Mouse (Mus musculus) embryonic facial prominence, embryonic 15.5 days (tissue): ENCODE measurements around the gene Ube2g1. TPM values are rescaled to one million over a fixed set of nuclear protein-coding genes. Genes with fewer than 3 reads are reported as not detected.
"Not testable (repeated sequence)": the region's sequence is repeated elsewhere in the genome, so short reads cannot be mapped to it uniquely, and the experiment has no call there.

ENCODE experiments used
- ATAC-seq: fragments of 200-750 bp; cut with Nextera tagmentation; 2 replicates; pipeline ENCODE4 v1.8.0; 2017; ENCODE audit warnings: low read depth, moderate TSS enrichment; ENCODE audit not compliant: insufficient number of reproducible peaks, low FRiP score, low TSS enrichment
- H3K27ac ChIP-seq: fragments of 300-500 bp; sonication (generic); replicated peaks from 2 replicates; pipeline ENCODE4 v1.5.1; 2015; ENCODE audit warnings: mild to moderate bottlenecking, inconsistent platforms
- H3K27me3 ChIP-seq: fragments of 300-500 bp; sonication (generic); 2 replicates; pipeline ENCODE4 v1.6.1; 2015; ENCODE audit warnings: inconsistent platforms
- H3K36me3 ChIP-seq: fragments of 300-500 bp; sonication (generic); 2 replicates; pipeline ENCODE4 v1.6.1; 2015; ENCODE audit warnings: mild to moderate bottlenecking, inconsistent platforms
- H3K4me1 ChIP-seq: fragments of 300-500 bp; sonication (generic); 2 replicates; pipeline ENCODE4 v1.6.1; 2015; ENCODE audit warnings: inconsistent platforms
- H3K4me2 ChIP-seq: fragments of 300-500 bp; sonication (generic); replicated peaks from 2 replicates; pipeline ENCODE4 v1.6.1; 2015; ENCODE audit warnings: mild to moderate bottlenecking, inconsistent platforms
- H3K4me3 ChIP-seq: fragments of 300-500 bp; sonication (generic); replicated peaks from 2 replicates; pipeline ENCODE4 v1.5.1; 2015; ENCODE audit warnings: mild to moderate bottlenecking, inconsistent platforms
- H3K9ac ChIP-seq: fragments of 300-500 bp; sonication (generic); 2 replicates; pipeline ENCODE4 v1.6.1; 2015; ENCODE audit warnings: inconsistent platforms
- H3K9me3 ChIP-seq: fragments of 300-500 bp; sonication (generic); replicated peaks from 2 replicates; pipeline ENCODE4 v1.6.1; 2016; ENCODE audit warnings: inconsistent platforms
- WGBS: fragments of 180-500 bp; shearing (Covaris S2); methylation state at CpG from one replicate; pipeline ENCODE4 v1.1.7; 2015; 5-methylcytosine and 5-hydroxymethylcytosine counted together
- polyA plus RNA-seq: library from polyadenylated mRNA; unstranded; fragments of >200 nt; fragmentation: Nextera tagmentation; extraction: Ambion mirVana; gene quantifications from 2 replicates; pipeline ENCODE4 v1.2.1, GENCODE M21; 2015

Gene Ube2g1
- polyA plus RNA-seq, 1 experiment from 2014 or later = 64.3 TPM

GRCm38 (mm10) chr11:72696368-72696971 is 89.4 kb downstream of the Ube2g1 start:
- no peaks in the 10 kb centered on the region for H3K36me3 ChIP-seq
- peaks cover 9% of the 10 kb centered on the region; the same call in 1 of the 2 replicates for H3K4me1 ChIP-seq
- H3K27me3 ChIP-seq = no peaks in the 10 kb centered on the region
- H3K4me3 ChIP-seq = no peak overlapping the region
- 91% methylated on average over 2 of the region's 2 CpGs for WGBS
- H3K4me2 ChIP-seq = no peak overlapping the region
- ATAC-seq = no peak
- no peak overlapping the region for H3K27ac ChIP-seq
- no peak overlapping the region for H3K9ac ChIP-seq
- no peaks in the 10 kb centered on the region for H3K9me3 ChIP-seq

GRCm38 (mm10) chr11:72697323-72697722 is 90.2 kb downstream of the Ube2g1 start:
- H3K4me1 ChIP-seq = 0 out of 2 replicates have a peak, but pooled peaks cover under 1% of the 10 kb centered on the region
- no peaks in the 10 kb centered on the region for H3K36me3 ChIP-seq
- no peaks in the 10 kb centered on the region for H3K9me3 ChIP-seq
- H3K4me3 ChIP-seq = no peak overlapping the region
- no peaks in the 10 kb centered on the region for H3K27me3 ChIP-seq
- no peak overlapping the region for H3K27ac ChIP-seq
- H3K4me2 ChIP-seq = no peak overlapping the region
- no peak for ATAC-seq
- H3K9ac ChIP-seq = no peak overlapping the region

GRCm38 (mm10) chr11:72705111-72705510 is 98.0 kb downstream of the Ube2g1 start:
- 82% methylated on average over 2 of the region's 2 CpGs for WGBS
- H3K9me3 ChIP-seq, H3K36me3 ChIP-seq, H3K4me2 ChIP-seq, ATAC-seq, H3K4me1 ChIP-seq, H3K27me3 ChIP-seq, H3K9ac ChIP-seq, H3K4me3 ChIP-seq, H3K27ac ChIP-seq: not testable (repeated sequence)

DNA sequence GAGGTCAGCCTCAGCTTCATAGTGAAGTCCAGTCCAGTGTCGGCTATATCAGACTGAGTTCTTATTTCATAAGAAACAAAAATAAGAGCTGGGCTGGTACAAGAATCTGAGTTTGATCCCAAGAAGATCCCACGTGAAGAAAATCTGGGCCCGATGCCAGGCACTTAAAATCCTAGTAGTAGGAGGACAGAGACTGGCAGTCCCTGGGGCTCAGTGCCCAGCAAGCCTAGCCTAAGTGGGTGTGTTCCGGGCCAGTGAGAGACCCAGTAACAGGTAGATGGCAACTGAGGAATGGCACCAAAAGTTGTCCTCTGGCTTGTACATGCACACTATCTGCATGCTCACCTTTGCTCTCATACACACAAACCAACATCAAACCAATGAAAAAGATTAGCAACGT is 105.6 kb downstream of the Ube2g1 start:
- peaks cover 27% of the 10 kb centered on the region for H3K36me3 ChIP-seq
- no peak overlapping the region for H3K4me2 ChIP-seq
- ATAC-seq = no peak
- no peak overlapping the region for H3K9ac ChIP-seq
- 84% methylated on average over 5 of the region's 5 CpGs for WGBS
- no peaks in the 10 kb centered on the region for H3K27me3 ChIP-seq
- H3K27ac ChIP-seq = no peak overlapping the region
- no peak overlapping the region for H3K4me3 ChIP-seq
- H3K4me1 ChIP-seq = no peaks in the 10 kb centered on the region
- H3K9me3 ChIP-seq = no peaks in the 10 kb centered on the region

DNA sequence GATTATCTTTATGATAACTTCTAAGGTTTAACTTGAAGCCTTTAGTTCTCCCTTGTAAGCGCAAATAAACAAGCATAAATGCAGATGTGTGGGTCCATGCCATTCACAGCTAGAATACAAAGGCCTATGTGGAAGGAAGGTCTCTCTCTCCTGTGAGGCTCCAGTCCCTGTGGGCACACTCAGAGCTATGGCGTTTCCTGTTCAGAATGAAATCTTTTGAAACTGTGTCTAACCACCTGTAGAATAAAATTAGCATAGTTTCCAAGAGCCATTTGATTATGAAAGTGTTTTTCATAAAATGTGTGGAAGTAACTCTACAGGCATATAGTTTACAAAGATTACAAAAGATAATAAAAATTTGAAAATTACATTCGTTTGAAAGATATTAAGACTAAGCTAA is 111.1 kb downstream of the Ube2g1 start:
- Histone ChIP-seq H3K27me3 (no peaks in the 10 kb centered on the region), H3K27ac (no peak overlapping the region), H3K9me3 (no peaks in the 10 kb centered on the region), H3K4me1 (no peaks in the 10 kb centered on the region), H3K9ac (no peak overlapping the region), H3K4me2 (no peak overlapping the region), H3K4me3 (no peak overlapping the region), H3K36me3 (peaks cover 22% of the 10 kb centered on the region)
- WGBS = 89% methylated on average over 3 of the region's 3 CpGs
- ATAC-seq = no peak

DNA sequence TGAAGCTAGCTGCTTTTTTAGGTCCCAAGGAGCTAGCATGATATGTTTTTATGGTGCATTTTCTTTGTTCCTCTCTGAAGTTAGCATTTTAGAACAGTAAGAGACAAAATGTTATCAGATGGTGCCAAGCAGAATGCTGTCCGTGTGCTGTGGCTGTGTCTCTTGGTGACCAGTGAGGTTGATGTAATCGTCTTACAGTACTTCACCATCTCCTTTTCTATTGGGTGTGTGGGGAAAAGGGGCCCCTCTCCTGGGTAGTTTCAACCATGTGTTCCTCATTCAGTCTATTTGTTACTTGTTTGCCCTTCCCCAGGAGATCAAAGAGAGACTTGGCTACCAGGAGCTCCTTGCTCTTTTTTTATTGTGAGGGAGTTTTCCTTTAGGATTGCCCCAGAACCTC is 116.1 kb downstream of the Ube2g1 start:
- Histone ChIP-seq H3K4me2 (no peak overlapping the region), H3K36me3 (peaks cover 11% of the 10 kb centered on the region), H3K4me1 (no peaks in the 10 kb centered on the region), H3K9ac (no peak overlapping the region), H3K9me3 (no peaks in the 10 kb centered on the region), H3K27me3 (no peaks in the 10 kb centered on the region), H3K4me3 (no peak overlapping the region), H3K27ac (no peak overlapping the region)
- ATAC-seq = no peak
- WGBS = 44% methylated on average over 2 of the region's 2 CpGs

GRCm38 (mm10) chr11:72723871-72724270 is 116.8 kb downstream of the Ube2g1 start:
- no peak overlapping the region for H3K9ac ChIP-seq
- no peak for ATAC-seq
- H3K27me3 ChIP-seq = no peaks in the 10 kb centered on the region
- no peak overlapping the region for H3K27ac ChIP-seq
- H3K4me2 ChIP-seq = no peak overlapping the region
- no peaks in the 10 kb centered on the region for H3K9me3 ChIP-seq
- peaks cover 14% of the 10 kb centered on the region for H3K36me3 ChIP-seq
- no peaks in the 10 kb centered on the region for H3K4me1 ChIP-seq
- H3K4me3 ChIP-seq = no peak overlapping the region

DNA sequence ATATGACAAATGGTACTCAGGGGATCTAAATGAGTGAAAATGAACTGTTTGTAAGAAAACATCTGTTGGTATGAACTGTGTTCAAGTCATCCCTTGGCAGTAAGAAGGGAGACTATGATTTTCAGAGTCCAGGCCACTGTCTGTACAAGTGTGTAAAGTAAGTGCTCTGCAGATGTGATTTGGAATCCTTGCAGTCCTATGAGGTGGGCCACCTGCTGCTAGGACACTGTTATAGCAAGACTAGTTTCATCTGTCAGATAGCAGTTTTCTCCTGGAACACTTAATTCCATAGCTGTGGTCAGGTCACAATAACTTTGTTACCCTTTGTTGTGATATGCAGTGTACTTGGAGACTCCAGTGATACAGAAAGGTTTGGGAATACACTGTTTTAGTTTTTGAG is 118.9 kb downstream of the Ube2g1 start:
- Histone ChIP-seq H3K36me3 (peaks cover 32% of the 10 kb centered on the region), H3K4me3 (no peak overlapping the region), H3K9ac (no peak overlapping the region), H3K27ac (no peak overlapping the region), H3K9me3 (no peaks in the 10 kb centered on the region), H3K27me3 (no peaks in the 10 kb centered on the region), H3K4me1 (no peaks in the 10 kb centered on the region), H3K4me2 (no peak overlapping the region)
- ATAC-seq = no peak

- H3K27me3 ChIP-seq = no peaks in the 10 kb centered on the region
- 84% methylated on average over 3 of the region's 3 CpGs for WGBS
- H3K9me3 ChIP-seq = no peaks in the 10 kb centered on the region
- no peak overlapping the region for H3K4me2 ChIP-seq
- no peak for ATAC-seq
- H3K27ac ChIP-seq = no peak overlapping the region
- no peak overlapping the region for H3K4me3 ChIP-seq
- H3K4me1 ChIP-seq = no peaks in the 10 kb centered on the region
- no peak overlapping the region for H3K9ac ChIP-seq
- peaks cover 61% of the 10 kb centered on the region for H3K36me3 ChIP-seq
Measured at GRCm38 (mm10) chr11:72733736-72734135, 126.7 kb downstream of the Ube2g1 start.

DNA sequence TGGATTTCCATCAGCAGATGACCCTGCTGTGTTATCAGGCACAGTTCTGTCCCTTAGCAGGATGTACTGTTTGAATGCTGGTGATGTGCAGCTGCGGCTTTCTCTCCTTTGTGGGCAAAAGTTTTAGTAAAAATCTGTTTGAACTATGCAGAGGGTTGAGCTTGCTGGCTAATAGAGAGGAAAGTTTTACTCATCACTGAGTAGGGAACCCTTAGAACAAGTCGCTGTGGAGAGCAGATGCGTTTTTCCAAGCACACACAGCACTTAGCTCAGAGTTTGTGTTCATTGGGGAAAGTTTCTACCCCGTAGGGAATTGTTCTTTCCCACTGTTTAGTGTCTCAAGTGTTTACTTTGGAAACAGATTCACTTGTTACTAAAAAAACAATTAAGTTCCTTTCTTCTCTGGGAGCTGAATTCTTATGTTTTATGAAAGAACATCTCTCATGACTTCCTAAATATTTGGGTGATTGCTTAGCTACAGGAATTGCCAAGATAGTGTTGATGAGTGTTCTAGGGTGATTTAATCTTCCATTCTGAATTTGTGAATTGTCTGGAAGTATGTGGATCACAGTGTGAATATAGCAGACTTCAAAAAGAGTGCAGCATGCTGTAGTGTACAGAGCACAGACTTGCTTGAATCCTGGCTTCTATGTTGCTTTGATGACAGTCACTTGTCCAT is 127.9 kb downstream of the Ube2g1 start:
- 79% methylated on average over 4 of the region's 4 CpGs for WGBS
- H3K4me2 ChIP-seq = no peak overlapping the region
- H3K36me3 ChIP-seq = peaks cover 63% of the 10 kb centered on the region
- H3K4me1 ChIP-seq = no peaks in the 10 kb centered on the region
- no peak overlapping the region for H3K4me3 ChIP-seq
- ATAC-seq = no peak
- H3K9ac ChIP-seq = no peak overlapping the region
- H3K27me3 ChIP-seq = no peaks in the 10 kb centered on the region
- no peak overlapping the region for H3K27ac ChIP-seq
- H3K9me3 ChIP-seq = no peaks in the 10 kb centered on the region

- Histone ChIP-seq H3K4me1 (no peaks in the 10 kb centered on the region), H3K27ac (no peak overlapping the region), H3K4me2 (no peak overlapping the region), H3K9me3 (no peaks in the 10 kb centered on the region), H3K36me3 (peaks cover 63% of the 10 kb centered on the region), H3K27me3 (no peaks in the 10 kb centered on the region), H3K4me3 (no peak overlapping the region), H3K9ac (no peak overlapping the region)
- WGBS = 85% methylated on average over 2 of the region's 2 CpGs
- no peak for ATAC-seq
Measured at GRCm38 (mm10) chr11:72735519-72735860, 128.4 kb downstream of the Ube2g1 start.
